Mouse (Mus musculus): ENCODE results near the gene Pnmt.

DNA sequence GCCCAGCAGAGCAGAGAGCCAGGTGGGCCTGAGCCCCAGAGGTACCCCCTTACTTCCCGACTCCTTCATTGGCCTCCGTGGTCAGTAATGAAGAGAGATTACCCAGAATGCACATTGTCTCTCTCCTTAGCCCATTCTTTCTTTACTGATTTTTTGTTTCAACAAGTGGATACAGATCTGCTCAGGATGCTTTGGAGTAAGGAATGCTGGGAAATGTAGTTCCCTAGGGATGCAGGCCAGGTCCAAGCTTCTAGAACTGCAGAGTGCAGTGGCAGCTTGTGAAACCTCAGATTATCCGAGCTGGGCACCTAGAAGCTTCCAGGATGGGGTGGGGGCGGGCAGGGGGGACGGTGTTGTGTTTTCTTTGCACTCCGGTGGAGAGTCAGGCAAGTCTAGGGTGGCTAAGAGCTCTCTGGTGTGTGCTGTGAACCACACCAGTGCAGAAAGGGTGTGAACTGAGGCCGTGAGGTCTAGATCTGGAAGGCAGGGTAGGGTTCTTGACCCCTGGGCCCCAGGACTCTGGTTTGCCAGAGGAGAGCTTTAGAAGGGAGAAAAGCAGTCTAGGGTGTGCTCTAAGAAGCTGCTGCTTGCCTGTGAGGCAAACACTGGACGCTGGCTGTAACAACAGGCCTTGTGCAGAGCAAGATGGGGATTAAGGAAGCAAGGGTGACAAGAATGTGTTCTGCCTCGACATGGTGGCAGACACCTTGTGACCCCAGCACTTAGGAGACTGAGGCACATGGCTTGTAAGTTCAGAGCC is 45.7 kb downstream of the Pnmt start:
- TF ChIP-seq CTCF (IDR thresholded peaks at IDR 0.05; ENCODE audit: low read depth, low read length) (no peak), POLR2AphosphoS5 (IDR thresholded peaks at IDR 0.05; ENCODE audit: insufficient replicate concordance, low read depth, low read length) (no peak), GATA1 (IDR thresholded peaks at IDR 0.05; ENCODE audit: borderline replicate concordance, low read length) (no peak), GATA2 (IDR thresholded peaks at IDR 0.05; ENCODE audit: borderline replicate concordance, low read depth, low read length) (no peak)

Measured in G1E (cell line).